Mouse (Mus musculus): Measurements from ENCODE around the gene Ube2r2.

Gene Ube2r2

DNA sequence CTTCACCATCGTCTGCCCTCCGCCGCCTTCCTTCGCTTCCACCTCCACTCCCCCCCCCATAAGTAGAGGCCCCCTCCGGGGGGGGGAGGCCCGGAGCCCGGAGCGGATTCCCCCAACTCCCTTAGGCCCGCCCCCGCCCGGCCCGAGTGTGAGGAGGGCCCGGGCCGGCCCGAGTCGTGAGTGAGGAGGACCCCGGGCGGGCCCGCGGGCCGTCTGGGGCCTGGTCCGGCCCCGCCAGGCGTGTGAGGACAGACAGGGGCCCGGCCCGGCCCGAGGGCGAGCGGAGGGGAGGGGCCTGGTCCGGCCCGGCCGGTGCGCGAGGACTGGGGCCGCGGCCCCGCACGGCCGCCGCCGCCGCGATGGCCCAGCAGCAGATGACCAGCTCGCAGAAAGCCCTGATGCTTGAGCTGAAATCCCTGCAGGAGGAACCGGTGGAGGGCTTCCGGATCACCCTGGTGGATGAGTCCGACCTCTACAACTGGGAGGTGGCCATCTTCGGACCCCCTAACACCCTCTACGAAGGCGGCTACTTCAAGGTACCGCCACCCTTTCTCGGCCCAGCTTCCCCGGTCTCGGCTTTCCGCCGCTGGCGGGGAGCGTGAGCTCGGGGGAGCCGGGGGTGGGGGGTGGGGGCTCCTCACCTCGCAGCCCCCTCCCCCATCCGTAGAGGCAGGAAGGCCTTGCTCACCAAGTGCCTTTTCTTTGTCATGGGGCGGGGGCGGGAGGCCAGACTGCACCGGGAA is at the start of gene Ube2r2:
Ube2r2 (plus strand) TSS at position 33 of the 743 bp plus-strand sequence.
- peak; percentile 72 to 75 for DNase-seq (ENCODE audit: low spot score in 2 of 2)

DNA sequence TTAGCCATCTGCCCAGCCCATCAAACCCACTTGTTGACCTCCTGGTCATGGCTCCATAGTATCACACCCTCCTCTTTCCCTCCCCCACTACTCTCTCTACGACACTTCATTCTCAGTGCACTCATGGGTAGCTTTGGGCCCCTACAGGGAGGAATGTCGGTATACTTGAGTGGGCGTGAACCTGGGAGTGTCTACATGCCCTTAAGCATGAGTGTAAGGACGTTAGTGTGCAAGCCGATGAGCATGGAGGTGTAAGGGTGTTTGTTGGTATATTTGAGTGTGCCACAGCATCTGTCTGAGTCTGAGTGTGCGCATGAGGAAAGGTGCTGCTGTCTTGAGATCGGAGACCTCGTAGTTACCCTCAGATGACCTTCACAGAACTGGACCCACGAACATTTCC is 48.6 kb upstream of the Ube2r2 start:
- peak in 1 of 2 experiments; percentile 32 for DNase-seq (ENCODE audit: low spot score in 2 of 2)

DNA sequence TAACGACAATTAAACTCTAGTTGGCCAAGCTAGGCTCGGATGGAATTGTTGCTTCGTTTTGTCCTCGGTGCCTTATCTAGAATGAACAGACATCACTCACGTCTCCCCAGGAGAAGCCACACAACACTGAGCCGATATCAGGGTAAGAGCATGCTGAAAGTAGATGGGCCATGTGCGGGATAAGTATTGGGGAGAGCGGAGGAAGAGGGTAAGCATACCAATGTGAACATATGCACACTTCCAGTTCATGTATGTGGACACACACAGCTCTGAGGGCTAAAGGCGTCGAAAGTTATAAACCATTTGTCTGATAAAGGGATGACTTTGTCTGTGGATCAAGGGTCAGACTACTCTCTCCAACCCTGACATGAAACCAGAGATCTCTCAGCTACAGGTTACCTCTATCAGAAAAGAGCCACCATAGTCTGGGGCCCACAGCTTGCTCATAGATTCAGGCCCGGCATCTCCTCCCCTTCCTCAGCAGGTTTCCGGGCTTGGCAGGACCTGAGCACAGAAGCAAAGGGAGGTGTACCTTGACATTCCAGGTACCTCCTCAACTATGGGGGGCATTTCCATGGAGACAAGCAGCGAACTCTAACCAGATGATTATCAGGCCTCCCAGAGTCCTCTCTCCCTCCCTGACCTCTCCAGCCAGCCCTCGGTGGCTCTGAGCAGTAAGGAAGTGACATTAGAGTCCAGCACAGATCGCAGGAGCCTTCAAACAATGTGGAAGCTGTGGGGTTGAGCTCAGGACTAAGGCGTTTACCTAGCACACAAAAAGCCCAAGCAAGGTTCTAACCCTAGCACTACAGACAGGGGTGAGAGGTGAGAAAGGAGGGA is 47.9 kb upstream of the Ube2r2 start:
- peak; percentile 40 to 52 for DNase-seq (ENCODE audit: low spot score in 2 of 2)

- no peak for DNase-seq (ENCODE audit: low spot score in 2 of 2)
Measured at GRCm38 (mm10) chr4:41089189-41089588, 46.4 kb upstream of the Ube2r2 start.

DNA sequence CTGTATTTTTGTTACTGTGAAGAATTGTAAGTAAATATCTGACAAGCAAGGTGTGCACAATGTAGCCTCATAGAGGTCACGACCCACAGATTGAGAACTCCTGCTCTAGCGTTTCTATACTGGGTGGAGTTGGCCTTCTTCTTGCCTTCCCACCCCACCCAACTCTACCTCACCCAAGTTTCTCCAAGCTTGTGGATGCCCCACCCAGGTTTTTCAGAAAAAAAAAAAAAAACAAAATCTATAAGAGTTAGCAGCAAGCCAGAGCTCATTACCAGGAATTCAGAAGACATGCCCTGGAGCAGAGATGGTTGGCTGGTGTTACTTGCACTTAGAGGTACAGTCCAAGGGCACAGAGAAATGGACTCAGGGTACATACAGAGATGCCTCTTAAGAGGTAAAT is 45.8 kb upstream of the Ube2r2 start:
- DNase-seq (ENCODE audit: low spot score in 2 of 2): no peak

DNA sequence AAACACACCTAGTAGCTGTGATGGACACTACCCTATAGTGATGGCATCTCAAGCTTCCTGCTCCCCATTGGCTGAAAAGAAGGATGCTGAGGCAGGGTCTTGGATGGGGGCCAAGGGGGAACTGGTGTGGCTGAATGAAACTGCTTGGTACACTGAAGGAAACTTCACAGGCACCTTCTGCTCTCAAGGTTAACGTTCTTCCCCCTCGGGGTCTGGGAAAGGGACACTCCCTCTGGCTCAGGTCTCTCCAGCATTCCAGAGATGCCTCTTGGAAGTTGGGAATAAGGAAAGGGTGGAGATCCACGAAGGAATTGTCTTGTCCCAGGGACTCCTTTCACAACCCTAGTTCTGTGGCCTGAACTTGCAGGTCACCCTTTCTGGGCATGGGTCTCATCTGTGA is 44.2 kb upstream of the Ube2r2 start:
- DNase-seq (ENCODE audit: low spot score in 2 of 2): no peak

DNA sequence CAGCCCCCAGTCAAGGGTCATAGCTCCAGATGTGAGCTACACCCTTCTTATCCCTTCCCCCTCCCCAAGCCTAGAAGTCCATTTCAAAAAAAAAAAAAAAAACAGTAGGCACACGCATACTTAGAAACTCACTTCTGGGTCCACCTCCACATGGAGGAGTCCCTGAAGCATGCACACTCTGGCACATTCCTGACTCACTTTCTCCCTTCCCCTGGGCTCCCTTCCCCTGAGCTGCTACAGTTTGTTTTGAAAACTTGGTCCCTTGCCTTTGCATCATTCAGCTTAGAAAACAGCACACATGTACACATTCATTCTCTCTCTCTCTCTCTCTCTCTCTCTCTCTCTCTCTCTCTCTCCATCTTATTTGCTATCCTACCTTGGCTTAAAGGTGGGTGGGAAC is 42.6 kb upstream of the Ube2r2 start:
- DNase-seq (ENCODE audit: low spot score in 2 of 2): no peak

DNA sequence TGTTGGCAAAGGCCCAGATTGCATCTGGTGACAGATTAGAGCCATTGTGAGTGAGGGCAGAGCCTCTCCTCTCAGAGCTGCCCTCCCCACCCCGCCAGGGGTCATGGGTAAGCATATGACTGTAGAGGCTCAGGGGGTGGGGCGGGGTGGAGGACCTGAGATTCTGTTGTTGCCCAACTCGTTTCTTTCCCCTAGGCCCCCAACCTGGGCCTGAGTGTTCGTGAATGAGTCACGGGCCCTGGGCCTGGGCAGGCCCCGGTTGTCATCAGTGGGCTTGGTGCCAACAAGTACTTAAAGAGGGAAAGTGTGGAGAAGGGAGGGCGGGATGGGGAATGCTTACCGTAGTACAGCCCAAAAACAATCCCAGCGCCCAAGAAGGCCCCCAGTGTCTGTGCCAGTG is 41.2 kb upstream of the Ube2r2 start:
- no peak for DNase-seq (ENCODE audit: low spot score in 2 of 2)

DNA sequence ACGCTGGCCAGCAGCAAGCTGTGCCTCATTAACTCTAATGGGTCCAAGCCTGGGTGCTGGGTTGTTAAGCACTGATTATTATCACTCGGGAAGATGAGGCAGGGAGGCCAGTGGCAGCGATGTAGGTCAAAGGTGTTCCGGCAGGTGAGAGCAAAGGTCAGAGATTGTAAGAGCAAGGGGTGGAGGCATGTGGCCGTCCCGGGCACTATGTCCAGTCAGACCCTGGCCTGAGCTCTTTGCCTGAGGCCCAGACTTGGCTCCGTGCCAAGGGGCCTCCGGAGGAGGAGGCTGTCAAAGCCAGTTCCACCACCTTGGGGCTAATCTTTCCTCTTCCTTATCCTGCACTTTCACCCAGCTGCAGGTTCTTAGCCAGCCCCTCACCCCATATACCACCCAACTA is 39.4 kb upstream of the Ube2r2 start:
- no peak for DNase-seq (ENCODE audit: low spot score in 2 of 2)

DNA sequence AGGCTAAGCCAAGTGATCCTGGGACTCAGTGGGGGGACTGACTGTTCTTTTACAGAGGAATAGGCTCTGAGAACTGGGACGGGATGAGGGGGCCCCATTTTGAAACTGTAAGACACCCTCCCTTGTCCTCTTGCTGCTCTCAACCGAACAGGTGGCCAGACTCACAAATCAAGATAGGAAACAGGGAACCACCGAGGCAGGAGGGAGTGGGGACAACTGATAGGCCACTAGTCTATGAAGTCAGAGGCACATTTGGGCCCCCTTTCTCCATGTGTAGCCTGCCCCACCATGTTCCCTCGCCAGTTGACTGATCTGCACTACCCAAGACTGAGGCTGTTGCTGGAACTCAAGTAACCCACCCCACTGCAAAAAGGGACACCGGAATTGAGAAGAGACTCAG is 38.7 kb upstream of the Ube2r2 start:
- DNase-seq (ENCODE audit: low spot score in 2 of 2): no peak

GRCm38 (mm10) chr4:41097381-41097780 is 38.2 kb upstream of the Ube2r2 start:
- DNase-seq (ENCODE audit: low spot score in 2 of 2): peak in 1 of 2 experiments; percentile 14

- DNase-seq (ENCODE audit: low spot score in 2 of 2): peak; percentile 53 to 71
Measured at GRCm38 (mm10) chr4:41097871-41098576, 37.5 kb upstream of the Ube2r2 start, which contains the start of gene Aqp3. TSS of gene Aqp3 (minus strand) at chr4:41098183.

DNA sequence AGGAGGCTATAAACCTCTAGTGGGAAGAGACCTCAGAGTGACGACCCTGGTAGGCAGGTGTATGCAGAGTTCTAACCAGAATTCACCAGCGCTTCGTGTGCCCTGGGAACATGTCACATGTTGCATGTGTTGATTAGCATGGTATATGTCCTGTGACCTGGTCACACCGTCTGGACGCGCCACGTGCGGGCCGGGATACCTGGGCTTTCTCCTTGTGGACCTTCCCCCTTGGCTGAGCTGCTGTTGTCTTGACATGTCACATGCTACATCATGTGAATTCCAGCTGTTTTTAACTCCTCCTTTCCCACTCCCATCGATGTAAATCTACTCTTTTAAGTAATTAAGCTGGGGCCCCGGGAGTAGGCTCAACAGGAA is 37.0 kb upstream of the Ube2r2 start:
- DNase-seq (ENCODE audit: low spot score in 2 of 2): no peak

DNA sequence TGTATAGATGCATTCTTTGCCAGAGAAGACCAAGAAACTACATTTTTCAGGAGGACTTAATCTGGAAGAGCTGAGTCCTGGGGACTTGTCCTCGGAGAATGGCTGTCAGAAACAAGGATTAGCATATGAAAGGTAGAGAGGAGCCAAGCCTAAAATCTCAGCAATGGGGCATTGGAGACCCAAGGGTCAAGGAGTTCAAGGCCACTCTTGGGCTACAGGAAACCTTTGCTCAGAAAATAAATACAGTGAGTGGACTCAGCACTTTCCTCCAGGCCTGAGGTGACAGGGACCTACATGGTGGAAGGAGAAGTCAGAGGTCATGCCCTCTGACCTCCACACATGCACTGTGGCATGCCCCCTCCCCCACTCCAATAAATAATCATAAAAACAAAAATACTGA is 34.6 kb upstream of the Ube2r2 start:
- no peak for DNase-seq (ENCODE audit: low spot score in 2 of 2)

GRCm38 (mm10) chr4:41102901-41103300 is 32.6 kb upstream of the Ube2r2 start:
- DNase-seq (ENCODE audit: low spot score in 2 of 2): no peak

- DNase-seq (ENCODE audit: low spot score in 2 of 2): no peak
Measured at GRCm38 (mm10) chr4:41107440-41107839, 28.1 kb upstream of the Ube2r2 start.

GRCm38 (mm10) chr4:41108717-41109425 is 26.7 kb upstream of the Ube2r2 start:
- no peak for DNase-seq (ENCODE audit: low spot score in 2 of 2)

GRCm38 (mm10) chr4:41114358-41115070 is 21.0 kb upstream of the Ube2r2 start:
- DNase-seq (ENCODE audit: low spot score in 2 of 2): no peak

DNA sequence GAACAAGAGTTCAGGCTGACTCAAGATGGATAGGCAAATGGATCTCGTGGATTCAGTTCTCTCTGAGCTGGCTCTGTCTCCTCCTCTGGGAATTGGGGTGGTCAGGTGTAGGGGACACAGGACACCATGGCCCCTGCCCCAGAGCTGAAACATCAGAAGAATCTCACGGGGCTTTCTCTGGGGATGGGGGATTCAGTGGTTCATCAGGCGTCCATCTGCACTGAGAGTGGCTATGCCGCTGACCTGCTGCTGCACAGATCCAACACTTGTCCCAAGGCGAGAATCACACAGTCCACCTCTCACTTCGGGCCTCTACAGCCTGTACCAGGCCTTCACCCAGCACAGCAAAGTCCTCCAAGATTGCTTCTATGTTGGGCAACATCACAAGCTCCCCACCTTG is 20.5 kb upstream of the Ube2r2 start:
- DNase-seq (ENCODE audit: low spot score in 2 of 2): no peak

GRCm38 (mm10) chr4:41115793-41116192 is 19.8 kb upstream of the Ube2r2 start:
- no peak for DNase-seq (ENCODE audit: low spot score in 2 of 2)

- DNase-seq (ENCODE audit: low spot score in 2 of 2): no peak
Measured at GRCm38 (mm10) chr4:41116817-41117216, 18.7 kb upstream of the Ube2r2 start.

Data from spleen, postnatal 10 days (tissue).